Mouse (Mus musculus) naive thymus-derived CD4-positive, alpha-beta T cell, adult 5 months (primary cell): ENCODE results near the gene Kdm6b. TPM values are rescaled to one million over a fixed set of nuclear protein-coding genes. Genes with fewer than 3 reads are reported as not detected.

Experiments used
- polyA plus RNA-seq: library from polyadenylated mRNA; unstranded; fragments of 100-300 nt; shearing (Covaris generic); gene quantifications from one replicate; pipeline ENCODE4 v1.2.1, GENCODE M21; 2017

Gene Kdm6b
- polyA plus RNA-seq = 16.0 TPM

DNA sequence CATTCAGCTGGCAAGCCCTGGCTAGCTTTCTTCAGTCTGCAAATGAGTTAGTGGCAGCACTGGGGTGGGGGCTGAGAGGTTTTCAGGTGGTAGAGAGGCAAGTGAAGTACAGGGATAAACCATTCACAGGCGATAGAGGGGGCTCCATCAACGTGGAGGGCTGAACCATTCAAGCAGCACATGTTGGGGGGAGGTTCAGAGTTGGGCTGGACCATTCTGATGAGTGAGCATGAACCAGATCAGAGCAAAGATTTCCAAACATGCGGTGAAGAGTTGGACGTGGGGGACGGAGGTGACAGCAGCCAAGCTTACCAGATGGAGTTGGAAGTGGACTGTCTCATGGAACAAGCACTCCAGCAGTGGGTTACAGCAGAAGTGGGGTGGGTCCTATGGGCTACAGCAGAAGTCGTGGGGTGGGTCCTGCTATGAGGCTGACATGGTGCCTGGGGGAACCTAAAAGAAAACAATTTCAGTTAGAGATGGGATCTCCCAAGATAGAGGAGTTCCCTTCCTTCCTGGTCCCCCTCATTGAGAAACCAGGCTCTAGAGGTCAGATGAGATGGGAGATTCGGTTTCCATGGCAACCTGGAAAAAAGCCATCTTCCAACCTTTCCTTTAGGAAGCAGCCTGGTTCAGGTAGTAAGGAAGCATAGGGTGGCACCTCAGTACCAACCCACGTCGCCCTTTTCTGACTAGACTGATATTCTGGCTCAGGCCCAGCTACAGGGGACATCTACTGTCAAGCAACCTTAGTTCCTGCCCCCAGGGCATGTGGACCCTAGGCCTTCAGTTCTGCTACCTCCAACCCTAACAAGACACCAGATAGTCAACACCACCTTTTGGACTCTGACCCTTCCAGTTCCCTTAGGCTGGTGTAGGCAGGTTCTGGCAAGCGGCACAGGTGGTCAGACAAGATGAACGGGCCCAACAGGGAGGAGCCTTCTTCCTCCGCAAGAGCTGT, at the start of gene Kdm6b:
Gene Kdm6b, minus strand, starts transcription at position 455 of the 961 bp plus-strand sequence.

DNA sequence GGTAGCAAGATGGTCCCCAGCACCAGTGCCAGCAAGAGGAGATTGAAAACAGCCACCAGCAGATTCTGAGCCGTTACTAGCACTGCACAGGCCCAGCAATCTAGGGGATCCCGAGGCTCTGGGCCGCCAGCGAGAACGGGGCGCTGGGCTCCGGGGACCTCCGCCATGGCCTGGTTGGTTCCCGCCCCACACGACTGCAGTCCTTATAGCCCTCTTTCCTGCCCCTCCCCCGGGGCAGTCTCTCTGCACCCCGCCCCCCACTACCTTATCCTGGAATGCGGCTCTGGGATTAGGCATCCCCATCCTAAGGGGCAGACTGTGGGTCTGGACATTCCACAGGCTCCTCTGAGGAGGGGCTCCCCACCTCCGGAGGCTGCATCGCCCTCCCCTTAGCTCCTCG, 15.4 kb downstream of the Kdm6b start, which contains the start of gene Tmem88:
Gene Tmem88, minus strand, starts transcription at position 176 of the 400 bp plus-strand sequence.

DNA sequence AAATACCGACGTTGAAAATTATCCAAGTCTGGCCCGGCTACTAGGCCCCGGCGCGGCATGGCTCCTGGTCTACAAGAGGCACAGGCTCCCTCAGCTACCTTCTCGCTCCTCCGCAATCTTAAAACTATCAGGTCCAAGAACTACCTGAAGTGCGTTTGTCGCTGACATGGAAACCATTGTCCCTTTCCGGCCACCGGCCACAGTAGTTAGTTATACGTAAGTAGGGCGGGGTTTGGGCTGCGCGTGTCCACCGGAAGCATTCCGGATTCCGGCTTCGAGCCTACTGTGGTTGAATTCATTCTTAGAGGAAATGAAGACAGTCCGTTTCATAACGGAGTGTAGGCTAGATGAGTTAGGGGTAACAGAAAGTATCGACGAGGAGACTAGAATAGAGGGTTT, 18.2 kb downstream of the Kdm6b start, which contains the start of the genes Naa38 and Cyb5d1:
Gene Naa38, plus strand, starts transcription at position 253 of the 399 bp plus-strand sequence.
Gene Cyb5d1, minus strand, starts transcription at position 397 of the 399 bp plus-strand sequence.

DNA sequence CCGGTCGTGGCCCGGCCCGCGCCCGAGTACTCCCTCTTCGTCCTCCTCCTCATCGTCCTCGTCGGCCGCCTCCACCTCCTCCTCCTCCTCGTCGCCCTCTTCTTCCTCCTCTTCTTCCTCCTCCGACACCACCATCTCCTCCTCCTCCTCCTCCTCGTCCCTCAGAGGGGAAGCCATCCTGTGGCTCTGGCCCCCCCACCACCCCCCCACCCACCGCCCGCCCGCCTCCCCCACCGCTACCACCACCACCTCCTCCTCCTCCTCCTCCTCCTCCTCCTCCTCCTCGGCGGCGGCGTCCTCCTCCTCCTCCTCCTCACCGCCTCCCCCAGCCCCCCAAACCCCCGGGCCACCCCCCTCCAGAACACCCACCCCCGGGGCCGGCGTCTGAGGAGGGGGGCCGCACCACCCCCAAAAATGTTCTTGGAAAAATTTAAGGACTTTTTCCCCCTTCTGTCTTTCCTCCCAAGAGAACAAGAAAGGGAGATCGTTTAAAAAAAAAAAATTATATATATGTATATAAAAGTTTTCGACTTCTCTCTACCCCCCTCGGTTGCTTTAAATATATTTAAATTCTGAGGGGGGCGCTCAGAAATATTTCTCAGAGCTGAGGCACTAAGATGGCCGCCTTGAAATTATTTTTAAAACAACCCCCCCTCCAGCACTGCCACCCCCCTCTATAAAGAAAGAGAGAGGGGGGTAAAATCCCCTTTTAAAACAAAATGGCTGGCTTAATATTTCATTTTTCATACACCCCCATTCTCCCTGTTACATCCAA, 44.1 kb downstream of the Kdm6b start, which contains the start of gene Chd3:
Gene Chd3, minus strand, starts transcription at position 192 of the 775 bp plus-strand sequence.

Other genes with a start within 250 kb of the Kdm6b start
- gene Alox8, start 215.8 kb downstream of the Kdm6b start, polyA plus RNA-seq = 0.25 TPM
- gene Gucy2e, start 176.6 kb downstream of the Kdm6b start, polyA plus RNA-seq = 0.04 TPM
- 7.7 TPM for gene Cntrob, start 89.9 kb downstream of the Kdm6b start, polyA plus RNA-seq
- 34.1 TPM for gene Trappc1, start 89.7 kb downstream of the Kdm6b start, polyA plus RNA-seq
- 1.3 TPM for gene Kcnab3, start 87.4 kb downstream of the Kdm6b start, polyA plus RNA-seq
- gene Rnf227, start 73.2 kb downstream of the Kdm6b start, polyA plus RNA-seq = 0.82 TPM
- gene Chd3, start 44.3 kb downstream of the Kdm6b start, polyA plus RNA-seq = 115 TPM
- gene Naa38, start 18.2 kb downstream of the Kdm6b start, polyA plus RNA-seq = 52.5 TPM
- gene Cyb5d1, start 18.0 kb downstream of the Kdm6b start, polyA plus RNA-seq = 23.4 TPM
- 1.2 TPM for gene Tmem88, start 15.4 kb downstream of the Kdm6b start, polyA plus RNA-seq
- 0.02 TPM for gene Dnah2, start 135.4 kb upstream of the Kdm6b start, polyA plus RNA-seq
- 0.11 TPM for gene Efnb3, start 146.5 kb upstream of the Kdm6b start, polyA plus RNA-seq
- gene Wrap53, start 166.6 kb upstream of the Kdm6b start, polyA plus RNA-seq = 14.9 TPM
- gene Trp53, start 166.7 kb upstream of the Kdm6b start, polyA plus RNA-seq = 212 TPM
- gene Atp1b2, start 192.3 kb upstream of the Kdm6b start, polyA plus RNA-seq = not detected
- gene Shbg, start 204.2 kb upstream of the Kdm6b start, polyA plus RNA-seq = not detected
- not detected for gene Sat2, start 208.3 kb upstream of the Kdm6b start, polyA plus RNA-seq
- gene Fxr2, start 219.3 kb upstream of the Kdm6b start, polyA plus RNA-seq = 73.2 TPM
- not detected for gene Sox15, start 241.6 kb upstream of the Kdm6b start, polyA plus RNA-seq
- gene Mpdu1, start 249.0 kb upstream of the Kdm6b start, polyA plus RNA-seq = 49.4 TPM